Mouse (Mus musculus): ENCODE data around the gene Tssk2. TPM values are rescaled to one million over a fixed set of nuclear protein-coding genes. Genes with fewer than 3 reads are reported as not detected.

Gene Tssk2
- polyA plus RNA-seq, 1 experiment from 2014 or later = not detected

DNA sequence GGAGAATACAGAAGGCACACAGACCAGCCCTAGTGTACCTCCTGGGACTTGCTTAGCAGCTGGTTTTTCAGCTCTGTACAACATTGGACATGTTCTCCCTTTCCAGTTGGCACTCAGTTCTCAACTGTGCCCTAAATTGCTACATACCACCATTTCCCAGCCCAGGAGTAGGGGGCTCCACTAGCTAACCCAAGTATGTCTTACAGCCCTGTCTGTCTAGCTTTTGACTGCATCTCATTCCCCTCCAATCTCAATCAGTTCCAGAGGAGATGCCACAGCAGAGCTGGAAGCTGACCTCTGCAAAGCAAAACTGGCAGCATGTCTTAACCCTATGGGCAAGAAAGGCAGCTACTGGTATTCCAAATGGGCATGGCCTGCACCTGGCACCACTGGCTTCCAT is 2.3 kb upstream of the Tssk2 start:
- Histone ChIP-seq H3K4me1 (replicated peaks) (peaks cover 7% of the 10 kb centered on the region; the same call in 1 of the 2 replicates), H3K9me3 (no peaks in the 10 kb centered on the region), H3K36me3 (peaks cover 30% of the 10 kb centered on the region), H3K9ac (replicated peaks) (no peak overlapping the region), H3K27ac (no peak overlapping the region), H3K4me2 (no peak overlapping the region), H3K4me3 (replicated peaks) (no peak overlapping the region), H3K27me3 (no peaks in the 10 kb centered on the region)
- no peak for ATAC-seq (ENCODE audit: insufficient number of reproducible peaks, insufficient read depth, low FRiP score, low TSS enrichment, low read depth)

DNA sequence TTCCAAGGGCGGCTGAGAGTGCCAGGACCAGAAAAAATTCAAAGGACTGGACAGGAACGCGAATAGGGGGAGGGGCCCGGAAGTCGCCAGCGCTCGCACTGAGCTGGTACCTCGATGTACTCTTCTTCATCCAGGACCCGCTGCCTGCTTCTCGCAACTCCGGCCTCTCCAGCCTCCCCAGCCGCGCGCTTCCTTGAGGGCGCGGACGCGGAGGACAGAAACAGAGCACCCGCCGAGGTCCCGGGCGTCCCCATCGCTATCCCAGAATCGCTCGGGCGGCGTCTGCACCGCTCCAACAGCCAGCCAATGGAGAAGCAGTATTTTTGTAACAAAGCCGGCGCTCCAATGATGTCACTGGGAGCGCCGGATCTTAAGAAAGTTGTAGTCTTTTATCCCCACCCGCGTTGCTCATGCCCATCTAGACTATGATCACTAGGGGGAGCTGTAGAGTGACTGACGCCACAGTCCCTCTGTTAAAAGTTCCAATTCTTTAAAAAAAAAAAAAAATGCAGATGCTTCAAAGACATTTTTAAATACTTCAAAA is 12.7 kb downstream of the Tssk2 start, which contains the start of gene Ess2:
Gene Ess2 (minus strand): TSS at position 297 of the 544 bp plus-strand sequence.
- Histone ChIP-seq H3K9ac (replicated peaks) (peak within 1 kb of the TSS; percentile 71), H3K4me2 (peak within 1 kb of the TSS; percentile 80), H3K4me1 (replicated peaks) (peaks cover 19% of the 10 kb centered on the region), H3K36me3 (peaks cover 33% of the 10 kb centered on the region), H3K27ac (peak within 1 kb of the TSS; percentile 68; the same call in 1 of the 2 replicates), H3K4me3 (replicated peaks) (peak within 1 kb of the TSS; percentile 72), H3K9me3 (no peaks in the 10 kb centered on the region), H3K27me3 (peaks cover 46% of the 10 kb centered on the region)
- peak; percentile 88 for ATAC-seq (ENCODE audit: insufficient number of reproducible peaks, insufficient read depth, low FRiP score, low TSS enrichment, low read depth)
- WGBS = under 1% methylated on average over 35 of the region's 35 CpGs

DNA sequence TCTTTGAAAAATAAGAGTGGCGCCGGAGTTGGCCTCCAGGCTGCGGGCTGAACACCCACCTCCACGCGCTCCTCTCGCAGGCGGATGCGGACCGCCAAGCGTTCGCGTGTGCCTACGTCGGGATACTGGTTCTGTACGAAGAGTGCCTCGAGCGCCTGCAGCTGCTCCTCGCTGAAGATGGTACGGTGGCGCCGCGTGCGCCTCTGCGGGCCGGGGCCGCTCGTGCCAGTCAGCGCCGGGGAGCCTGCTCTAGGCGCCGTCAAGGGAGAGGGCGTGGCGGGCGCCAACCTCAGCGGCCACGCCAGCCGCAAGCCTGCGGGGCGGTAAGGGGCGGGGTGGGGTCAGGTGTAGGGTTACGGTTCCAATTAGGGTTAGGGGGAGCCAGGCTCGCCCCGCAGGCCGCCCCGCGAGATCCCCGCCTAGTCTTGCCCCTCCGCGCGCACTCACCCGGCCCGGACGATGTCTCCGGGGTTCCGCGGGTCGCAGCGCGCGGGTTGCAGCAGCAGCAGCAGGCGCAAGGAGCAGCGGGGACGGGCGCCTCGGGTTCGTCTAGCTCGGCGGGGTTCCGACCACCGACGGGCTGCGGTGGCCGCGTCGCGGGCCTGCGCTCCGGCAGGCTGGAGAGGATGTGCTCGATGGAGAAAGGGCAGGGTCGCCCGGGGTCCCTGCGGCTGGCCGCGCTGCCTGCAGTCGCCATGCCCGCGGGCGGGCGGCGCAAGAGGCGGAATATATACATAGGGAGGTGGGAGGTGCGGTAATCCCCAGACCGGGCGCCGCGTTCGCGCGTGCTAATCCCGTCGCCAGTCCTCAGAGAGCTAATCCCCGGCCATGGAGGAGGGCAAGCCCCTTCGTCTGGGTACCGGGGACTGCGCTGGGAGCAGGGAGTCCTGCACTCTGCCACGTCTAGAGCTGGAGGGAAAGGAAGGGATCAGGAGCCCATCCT is 16.1 kb downstream of the Tssk2 start, which contains the start of gene Gsc2:
Gene Gsc2 (minus strand): TSS at position 753 of the 943 bp plus-strand sequence.
- H3K4me3 ChIP-seq (replicated peaks) = peak within 1 kb of the TSS; percentile 45
- H3K27me3 ChIP-seq = peaks cover 77% of the 10 kb centered on the region
- peak within 1 kb of the TSS; percentile 42 for H3K9ac ChIP-seq (replicated peaks)
- under 1% methylated on average over 105 of the region's 106 CpGs for WGBS
- no peak for ATAC-seq (ENCODE audit: insufficient number of reproducible peaks, insufficient read depth, low FRiP score, low TSS enrichment, low read depth)
- H3K27ac ChIP-seq = no peak within 1 kb of the TSS
- H3K36me3 ChIP-seq = no peaks in the 10 kb centered on the region
- peaks cover 19% of the 10 kb centered on the region for H3K4me1 ChIP-seq (replicated peaks)
- no peaks in the 10 kb centered on the region for H3K9me3 ChIP-seq
- peak within 1 kb of the TSS; percentile 75 for H3K4me2 ChIP-seq

DNA sequence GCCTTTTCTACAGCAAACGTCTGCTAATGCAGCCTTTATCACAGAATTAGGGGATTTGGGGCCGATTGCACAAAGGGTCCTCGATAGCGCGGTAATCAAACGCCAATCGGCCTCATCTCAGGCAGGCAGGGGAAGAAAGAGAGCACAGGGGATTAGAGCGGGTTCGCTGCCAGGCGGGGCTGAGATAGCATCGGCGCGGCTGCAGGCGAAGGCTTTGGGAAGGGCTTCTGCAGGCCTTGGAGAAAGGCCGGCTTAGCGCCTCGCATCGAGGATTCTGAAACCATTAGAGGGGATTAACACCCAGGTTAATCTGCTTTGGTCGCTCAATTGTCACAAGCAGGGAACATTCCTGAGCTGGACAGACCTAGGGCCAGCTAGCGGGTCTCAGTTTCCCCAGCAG is 22.1 kb downstream of the Tssk2 start:
- no peak for ATAC-seq (ENCODE audit: insufficient number of reproducible peaks, insufficient read depth, low FRiP score, low TSS enrichment, low read depth)
- WGBS = 12% methylated on average over 20 of the region's 20 CpGs
- no peaks in the 10 kb centered on the region for H3K9me3 ChIP-seq
- peak overlapping the region; percentile 31; the same call in 1 of the 2 replicates for H3K9ac ChIP-seq (replicated peaks)
- no peak overlapping the region for H3K27ac ChIP-seq
- H3K4me3 ChIP-seq (replicated peaks) = 0 out of 2 replicates have a peak overlapping the region, but pooled peaks have one; percentile 1
- peaks cover 11% of the 10 kb centered on the region for H3K36me3 ChIP-seq
- peaks cover 16% of the 10 kb centered on the region for H3K4me1 ChIP-seq (replicated peaks)
- H3K4me2 ChIP-seq = peak overlapping the region; percentile 87
- H3K27me3 ChIP-seq = peaks cover 52% of the 10 kb centered on the region

DNA sequence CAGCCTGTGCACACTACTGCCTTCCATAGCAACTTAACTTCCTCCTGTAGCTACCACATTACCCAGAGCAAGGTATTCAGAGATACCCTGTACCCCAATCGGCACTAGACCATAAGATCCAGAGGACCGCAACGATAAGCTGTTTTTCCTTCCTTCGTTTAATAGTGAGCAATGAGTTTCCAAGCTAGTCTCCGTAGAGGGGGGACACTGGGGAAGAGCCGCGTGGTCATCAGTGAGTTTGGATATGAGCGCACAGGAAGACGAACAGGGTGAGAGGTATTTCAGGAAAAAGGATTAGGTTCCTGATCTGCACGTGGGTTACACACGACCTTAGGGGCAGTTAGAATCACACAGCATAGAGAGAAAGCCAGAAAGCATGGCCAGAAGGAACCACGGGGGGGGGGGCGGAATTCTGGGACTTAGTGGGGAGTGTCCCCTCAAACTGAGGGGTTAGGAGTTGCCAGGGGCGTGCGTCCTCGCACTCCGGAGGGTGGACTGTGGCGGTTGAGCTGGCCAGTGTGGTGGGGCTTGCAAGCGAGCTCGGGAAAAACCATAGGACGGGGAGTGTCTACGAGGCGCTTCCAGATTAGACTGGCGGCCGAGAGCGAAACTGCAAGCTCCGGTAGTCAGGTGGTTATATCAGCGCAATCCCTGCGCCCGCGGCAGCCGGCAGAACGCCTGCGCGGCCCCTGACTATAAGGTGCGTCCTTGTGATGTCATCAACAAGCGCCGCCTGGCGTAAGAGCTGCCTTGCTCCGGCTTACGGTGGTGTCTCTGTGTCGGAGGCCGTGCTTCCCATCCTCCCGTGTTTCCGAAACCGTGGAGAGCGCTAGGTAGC is 23.1 kb downstream of the Tssk2 start:
- peak overlapping the region; percentile 76 for H3K4me3 ChIP-seq (replicated peaks)
- H3K4me1 ChIP-seq (replicated peaks) = peaks cover 17% of the 10 kb centered on the region
- ATAC-seq (ENCODE audit: insufficient number of reproducible peaks, insufficient read depth, low FRiP score, low TSS enrichment, low read depth) = peak; percentile 93
- H3K36me3 ChIP-seq = peaks cover 20% of the 10 kb centered on the region
- no peaks in the 10 kb centered on the region for H3K9me3 ChIP-seq
- peaks cover 46% of the 10 kb centered on the region for H3K27me3 ChIP-seq
- peak overlapping the region; percentile 87 for H3K4me2 ChIP-seq
- H3K9ac ChIP-seq (replicated peaks) = peak overlapping the region; percentile 86
- 3% methylated on average over 47 of the region's 47 CpGs for WGBS
- H3K27ac ChIP-seq = peak overlapping the region; percentile 68

DNA sequence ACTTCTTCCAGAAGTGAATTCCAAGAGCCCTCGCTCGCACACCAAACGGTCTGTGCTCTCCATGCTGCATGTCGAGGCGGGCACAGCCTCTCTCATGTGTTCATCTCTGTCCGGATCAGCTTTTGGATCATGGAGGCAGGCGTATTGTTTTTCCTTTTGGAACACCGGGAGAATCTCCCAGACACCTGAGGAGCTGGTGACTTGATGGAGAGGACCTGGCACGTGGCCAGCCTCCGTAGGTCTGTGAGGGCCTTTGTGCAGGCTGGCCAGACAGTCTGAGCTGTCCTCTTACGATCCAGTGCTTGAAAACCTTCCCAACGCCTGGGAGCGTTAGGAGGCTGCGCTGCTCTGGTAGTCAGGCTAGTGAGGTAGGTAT is 23.7 kb downstream of the Tssk2 start:
- H3K4me3 ChIP-seq (replicated peaks) = peak overlapping the region; percentile 76
- peak overlapping the region; percentile 68; the same call in 1 of the 2 replicates for H3K27ac ChIP-seq
- 1% methylated on average over 14 of the region's 14 CpGs for WGBS
- H3K4me1 ChIP-seq (replicated peaks) = peaks cover 23% of the 10 kb centered on the region
- H3K27me3 ChIP-seq = peaks cover 42% of the 10 kb centered on the region
- H3K9ac ChIP-seq (replicated peaks) = peak overlapping the region; percentile 86
- H3K9me3 ChIP-seq = no peaks in the 10 kb centered on the region
- H3K4me2 ChIP-seq = peak overlapping the region; percentile 87
- H3K36me3 ChIP-seq = peaks cover 20% of the 10 kb centered on the region
- no peak for ATAC-seq (ENCODE audit: insufficient number of reproducible peaks, insufficient read depth, low FRiP score, low TSS enrichment, low read depth)

DNA sequence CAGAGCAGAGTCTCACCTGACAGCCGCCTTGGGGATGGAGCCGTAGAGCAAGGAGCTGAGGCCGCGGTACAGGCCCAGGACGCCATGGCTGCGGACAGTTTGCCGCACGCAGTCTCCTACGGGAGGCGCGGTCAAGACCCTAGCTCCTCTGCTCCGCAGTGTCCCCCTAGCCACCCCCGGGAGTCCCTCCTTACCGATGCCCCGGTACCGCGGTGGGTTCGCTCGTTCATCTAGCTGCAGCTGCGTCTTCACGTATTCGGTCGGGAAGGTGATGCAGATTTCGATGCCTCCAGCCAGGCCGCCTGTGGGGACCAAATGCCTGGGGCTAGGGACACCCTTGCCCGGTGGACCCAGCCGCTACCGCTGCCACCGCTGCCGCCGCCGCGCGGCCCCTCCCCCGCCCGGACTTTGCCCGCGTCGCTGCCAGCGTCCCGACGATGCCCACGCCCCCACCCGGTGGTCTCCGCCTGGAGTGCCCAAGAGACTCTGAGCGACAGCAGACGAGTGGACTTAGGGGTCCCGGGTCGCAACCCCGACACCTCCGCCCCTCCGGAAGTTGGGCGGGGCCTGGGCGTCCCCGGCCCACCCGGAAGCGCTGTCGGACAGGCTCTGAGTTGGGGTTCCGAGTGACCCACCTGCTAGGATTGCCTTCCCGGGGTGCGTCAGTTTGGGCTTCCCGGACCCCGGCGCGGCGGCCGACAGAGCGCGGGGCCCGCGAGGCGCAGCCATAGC is 29.1 kb downstream of the Tssk2 start:
- ATAC-seq (ENCODE audit: insufficient number of reproducible peaks, insufficient read depth, low FRiP score, low TSS enrichment, low read depth) = peak; percentile 43; the same call in 1 of the 2 replicates
- H3K27ac ChIP-seq = peak overlapping the region; percentile 82
- H3K36me3 ChIP-seq = peaks cover 20% of the 10 kb centered on the region
- H3K4me1 ChIP-seq (replicated peaks) = peaks cover 14% of the 10 kb centered on the region
- H3K9ac ChIP-seq (replicated peaks) = peak overlapping the region; percentile 83
- under 1% methylated on average over 72 of the region's 72 CpGs for WGBS
- peak overlapping the region; percentile 93 for H3K4me2 ChIP-seq
- 0 out of 2 replicates have a peak, but pooled peaks cover 5% of the 10 kb centered on the region for H3K27me3 ChIP-seq
- H3K4me3 ChIP-seq (replicated peaks) = peak overlapping the region; percentile 83
- no peaks in the 10 kb centered on the region for H3K9me3 ChIP-seq

DNA sequence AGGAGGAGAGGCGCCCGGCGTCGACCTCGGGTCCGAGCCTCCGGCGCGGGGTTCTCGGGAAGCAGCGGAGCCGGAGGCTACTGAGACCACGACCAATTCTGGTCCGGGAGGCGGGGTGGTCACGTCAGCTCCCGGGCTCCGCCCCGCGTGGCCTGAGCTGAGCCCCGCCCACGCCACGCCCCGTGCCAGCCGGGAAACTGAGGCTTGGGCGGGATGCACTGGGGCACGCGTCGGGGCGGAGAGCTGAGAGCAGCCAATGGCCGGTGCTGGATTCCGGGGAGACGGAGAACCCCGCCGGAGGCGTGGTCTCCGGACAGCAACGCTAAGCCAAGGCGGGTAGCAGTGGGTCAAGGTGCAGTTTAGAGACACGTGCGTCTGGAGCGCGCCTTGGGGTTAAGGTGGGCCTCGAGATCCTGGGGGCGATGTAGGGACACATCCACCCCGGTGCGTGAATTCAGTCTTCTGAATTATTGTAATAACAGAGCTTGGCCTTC is 29.7 kb downstream of the Tssk2 start, which contains the start of gene Slc25a1:
Gene Slc25a1 (minus strand): TSS at position 133 of the 494 bp plus-strand sequence.
- peak within 1 kb of the TSS; percentile 83 for H3K4me3 ChIP-seq (replicated peaks)
- peak within 1 kb of the TSS; percentile 93 for H3K4me2 ChIP-seq
- under 1% methylated on average over 47 of the region's 47 CpGs for WGBS
- peak within 1 kb of the TSS; percentile 83 for H3K9ac ChIP-seq (replicated peaks)
- H3K9me3 ChIP-seq = no peaks in the 10 kb centered on the region
- peaks cover 11% of the 10 kb centered on the region for H3K4me1 ChIP-seq (replicated peaks)
- peak within 1 kb of the TSS; percentile 82 for H3K27ac ChIP-seq
- peaks cover 20% of the 10 kb centered on the region for H3K36me3 ChIP-seq
- 0 out of 2 replicates have a peak, but pooled peaks cover 5% of the 10 kb centered on the region for H3K27me3 ChIP-seq
- ATAC-seq (ENCODE audit: insufficient number of reproducible peaks, insufficient read depth, low FRiP score, low TSS enrichment, low read depth) = peak; percentile 42

DNA sequence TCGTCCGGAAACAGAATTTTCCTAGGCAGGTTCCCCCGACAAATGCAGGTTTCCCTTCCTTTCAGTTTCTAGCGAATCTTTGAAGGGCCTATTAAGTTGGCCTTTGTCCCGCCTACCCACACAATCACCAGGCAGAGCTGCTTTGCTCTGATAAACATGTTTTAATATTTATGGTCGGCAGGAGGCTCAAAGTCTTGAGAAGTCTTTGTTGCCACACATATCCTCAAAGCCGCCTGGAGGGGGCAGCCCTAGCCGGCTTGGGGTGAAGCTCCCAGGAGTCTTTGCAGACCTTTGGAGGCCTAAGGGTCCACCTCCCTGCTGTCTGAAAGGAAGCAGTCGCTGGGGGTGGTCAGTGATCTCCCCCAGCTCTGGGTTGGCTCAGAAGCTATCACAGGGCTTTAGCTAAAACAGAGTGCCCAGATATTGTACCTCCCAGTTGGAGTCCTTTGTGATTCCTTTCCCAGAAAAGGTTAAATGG is 30.2 kb downstream of the Tssk2 start:
- H3K27me3 ChIP-seq = 0 out of 2 replicates have a peak, but pooled peaks cover 5% of the 10 kb centered on the region
- peaks cover 11% of the 10 kb centered on the region for H3K4me1 ChIP-seq (replicated peaks)
- under 1% methylated on average over 9 of the region's 9 CpGs for WGBS
- H3K9ac ChIP-seq (replicated peaks) = peak overlapping the region; percentile 83
- no peaks in the 10 kb centered on the region for H3K9me3 ChIP-seq
- H3K36me3 ChIP-seq = peaks cover 20% of the 10 kb centered on the region
- ATAC-seq (ENCODE audit: insufficient number of reproducible peaks, insufficient read depth, low FRiP score, low TSS enrichment, low read depth) = peak; percentile 38; the same call in 1 of the 2 replicates
- peak overlapping the region; percentile 93 for H3K4me2 ChIP-seq
- peak overlapping the region; percentile 82 for H3K27ac ChIP-seq
- H3K4me3 ChIP-seq (replicated peaks) = peak overlapping the region; percentile 83

DNA sequence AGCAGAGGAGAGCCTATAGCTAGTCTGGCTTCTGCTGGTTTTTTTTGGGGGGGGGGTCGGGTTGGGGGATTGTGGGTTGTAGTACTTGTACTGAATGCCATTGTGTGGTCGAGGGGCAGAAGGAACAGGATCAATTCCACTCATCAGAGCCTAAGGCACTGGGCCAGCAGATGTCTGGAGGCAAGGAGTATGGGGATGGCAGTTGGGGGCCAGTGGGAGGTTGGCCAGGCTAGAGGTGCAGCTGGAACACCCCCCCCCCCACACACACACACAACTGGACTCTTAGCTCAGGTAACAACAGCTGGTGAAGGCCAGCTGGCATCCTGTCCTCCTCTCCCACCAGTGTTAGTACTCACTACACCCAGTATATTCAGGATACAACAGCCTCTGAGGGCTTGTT is 30.8 kb downstream of the Tssk2 start:
- H3K27ac ChIP-seq = no peak overlapping the region
- peaks cover 20% of the 10 kb centered on the region for H3K36me3 ChIP-seq
- no peaks in the 10 kb centered on the region for H3K9me3 ChIP-seq
- H3K9ac ChIP-seq (replicated peaks) = no peak overlapping the region
- H3K4me3 ChIP-seq (replicated peaks) = no peak overlapping the region
- ATAC-seq (ENCODE audit: insufficient number of reproducible peaks, insufficient read depth, low FRiP score, low TSS enrichment, low read depth) = no peak
- H3K27me3 ChIP-seq = 0 out of 2 replicates have a peak, but pooled peaks cover 5% of the 10 kb centered on the region
- H3K4me2 ChIP-seq = no peak overlapping the region
- WGBS = 13% methylated on average over 2 of the region's 2 CpGs
- H3K4me1 ChIP-seq (replicated peaks) = peaks cover 11% of the 10 kb centered on the region
